Mouse (Mus musculus): ENCODE measurements around the gene Spryd7.
"Not testable (repeated sequence)": the region's sequence is repeated elsewhere in the genome, so short reads cannot be mapped to it uniquely, and the experiment has no call there.

The Spryd7 gene

DNA sequence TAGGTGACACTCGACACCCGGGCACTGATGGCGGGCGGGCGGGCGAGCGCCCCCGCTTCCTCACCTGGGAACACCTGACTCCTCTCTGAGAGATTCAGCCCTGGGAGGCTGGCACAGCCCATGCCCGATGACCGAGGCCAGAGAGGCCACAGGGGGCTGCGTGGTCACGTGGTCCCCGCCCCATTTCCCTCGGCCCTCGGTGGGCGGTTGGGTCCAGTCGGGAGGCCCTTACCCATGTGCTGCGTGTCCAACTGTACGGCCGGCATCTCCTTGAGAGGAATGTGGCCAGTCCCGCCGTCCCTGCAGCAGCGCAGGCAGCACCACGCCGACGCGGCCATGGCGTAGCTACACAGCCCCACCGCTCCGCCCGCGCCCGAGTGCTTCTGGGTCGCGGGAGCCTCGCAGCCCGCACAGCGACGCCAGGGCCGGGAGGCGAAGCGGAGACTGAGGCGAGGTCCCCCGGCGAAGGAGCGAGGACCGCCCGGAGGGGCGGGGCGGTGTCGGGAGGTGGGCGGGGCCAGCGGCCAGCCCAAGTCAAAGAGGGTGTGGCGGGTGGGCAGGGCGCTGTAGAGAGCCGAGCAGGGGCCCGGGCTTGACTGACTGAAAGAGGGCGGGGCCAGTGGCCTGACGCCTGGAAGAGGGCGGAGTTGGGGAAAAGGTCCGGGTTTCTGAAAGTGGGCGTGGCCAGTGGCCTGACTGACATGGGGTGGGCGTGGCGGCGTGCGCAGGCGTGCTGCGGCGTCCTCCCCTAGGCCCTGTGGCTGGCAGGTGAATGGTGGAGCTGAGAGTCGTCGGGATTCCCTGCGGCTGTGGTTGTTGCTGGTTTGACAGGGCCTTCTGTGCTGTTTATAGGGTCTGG lies at the start of gene Spryd7:
Gene Spryd7 (minus strand): TSS at position 598 of the 859 bp plus-strand sequence.
- DNase-seq (ENCODE audit: low read depth): peak; percentile 97

DNA sequence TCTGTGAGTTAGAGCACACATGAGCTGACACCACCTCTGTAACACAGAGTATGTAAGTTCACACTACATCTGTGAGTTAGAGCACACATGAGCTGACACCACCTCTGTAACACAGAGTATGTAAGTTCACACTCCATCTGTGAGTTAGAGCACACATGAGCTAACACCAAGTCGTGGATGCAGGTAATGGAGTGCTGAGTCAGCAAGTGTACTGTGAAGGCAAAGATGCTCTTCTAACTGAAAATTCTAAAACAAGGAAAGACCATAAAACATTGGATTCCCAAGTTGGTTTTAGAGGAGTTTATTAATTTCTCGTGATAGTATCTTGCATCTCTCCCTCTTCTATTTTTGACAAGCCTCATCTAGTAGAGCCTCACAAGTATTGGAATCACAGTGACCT lies 49.4 kb upstream of the Spryd7 start:
- not testable (repeated sequence) for DNase-seq (ENCODE audit: low read depth)

DNA sequence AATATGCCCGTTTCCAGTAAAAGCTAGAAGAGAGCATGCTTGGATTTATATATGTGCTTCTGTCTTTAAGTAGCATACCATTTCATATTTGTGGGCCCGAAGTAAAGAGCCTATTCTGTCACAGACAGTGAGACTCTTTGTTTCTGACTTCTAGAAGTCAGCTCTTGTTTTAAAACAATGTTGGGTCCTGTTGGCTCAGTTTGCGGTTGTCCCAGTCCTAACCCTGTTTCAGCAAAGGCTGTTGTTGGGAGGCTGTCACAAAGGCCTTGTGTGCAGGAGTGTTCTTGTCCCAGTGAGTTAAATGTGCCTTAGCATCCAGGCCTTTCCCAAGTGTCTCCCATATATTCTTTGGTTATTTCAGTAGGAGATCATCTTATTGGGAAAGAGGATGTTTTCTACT lies 47.4 kb upstream of the Spryd7 start:
- no peak for DNase-seq (ENCODE audit: low read depth)

DNA sequence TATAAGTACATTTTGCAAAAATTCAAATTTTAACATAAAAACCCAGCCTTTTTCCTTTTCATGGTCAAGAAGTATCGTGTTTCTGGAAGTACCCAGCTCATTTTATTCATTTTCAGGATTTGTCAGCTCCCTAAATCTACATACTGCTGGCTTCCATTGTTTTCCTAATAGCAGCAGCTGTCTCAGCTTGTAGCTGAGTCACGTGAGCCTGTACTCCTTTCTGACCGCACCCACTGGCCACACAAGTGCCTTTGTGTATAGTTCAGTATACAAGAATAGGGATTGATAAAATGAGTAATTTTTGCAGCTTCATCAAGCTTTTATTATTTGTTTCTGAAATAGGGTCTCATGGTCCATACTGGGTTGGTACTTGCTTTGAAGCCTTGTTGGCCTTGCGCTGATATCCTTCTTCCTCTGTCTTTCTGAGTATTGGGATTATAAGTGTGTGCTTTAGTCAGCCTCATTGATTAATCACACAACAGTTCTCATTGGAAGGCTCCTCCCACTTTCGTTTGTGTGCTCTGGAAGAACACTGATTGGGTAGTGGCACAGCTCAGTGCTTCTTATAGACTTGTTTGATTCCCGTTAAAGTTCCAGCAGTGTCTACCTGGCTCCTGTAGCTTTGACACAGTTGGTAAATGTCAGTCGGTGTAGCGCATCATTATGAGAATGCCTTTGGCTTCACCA lies 46.5 kb upstream of the Spryd7 start:
- DNase-seq (ENCODE audit: low read depth): no peak

DNA sequence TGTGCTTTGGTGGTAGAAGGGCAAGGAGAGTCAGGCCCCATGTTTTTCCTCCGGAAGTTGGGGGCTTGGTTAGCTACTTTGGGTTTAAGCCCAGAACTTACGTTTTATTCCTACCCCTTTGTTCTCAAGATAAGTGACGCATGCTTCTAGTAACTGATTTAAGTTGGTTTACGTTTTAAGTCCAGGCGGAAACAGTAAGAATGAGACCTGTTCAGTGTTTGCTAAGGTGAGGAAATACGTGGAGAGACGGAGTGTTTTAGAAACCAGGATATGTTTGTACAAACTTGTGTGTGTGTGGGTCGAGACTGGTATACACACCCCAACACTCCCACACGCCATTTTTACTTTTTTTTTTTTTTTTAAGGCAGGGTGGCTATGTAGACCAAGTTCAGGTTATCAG lies 44.7 kb upstream of the Spryd7 start:
- DNase-seq (ENCODE audit: low read depth): no peak

DNA sequence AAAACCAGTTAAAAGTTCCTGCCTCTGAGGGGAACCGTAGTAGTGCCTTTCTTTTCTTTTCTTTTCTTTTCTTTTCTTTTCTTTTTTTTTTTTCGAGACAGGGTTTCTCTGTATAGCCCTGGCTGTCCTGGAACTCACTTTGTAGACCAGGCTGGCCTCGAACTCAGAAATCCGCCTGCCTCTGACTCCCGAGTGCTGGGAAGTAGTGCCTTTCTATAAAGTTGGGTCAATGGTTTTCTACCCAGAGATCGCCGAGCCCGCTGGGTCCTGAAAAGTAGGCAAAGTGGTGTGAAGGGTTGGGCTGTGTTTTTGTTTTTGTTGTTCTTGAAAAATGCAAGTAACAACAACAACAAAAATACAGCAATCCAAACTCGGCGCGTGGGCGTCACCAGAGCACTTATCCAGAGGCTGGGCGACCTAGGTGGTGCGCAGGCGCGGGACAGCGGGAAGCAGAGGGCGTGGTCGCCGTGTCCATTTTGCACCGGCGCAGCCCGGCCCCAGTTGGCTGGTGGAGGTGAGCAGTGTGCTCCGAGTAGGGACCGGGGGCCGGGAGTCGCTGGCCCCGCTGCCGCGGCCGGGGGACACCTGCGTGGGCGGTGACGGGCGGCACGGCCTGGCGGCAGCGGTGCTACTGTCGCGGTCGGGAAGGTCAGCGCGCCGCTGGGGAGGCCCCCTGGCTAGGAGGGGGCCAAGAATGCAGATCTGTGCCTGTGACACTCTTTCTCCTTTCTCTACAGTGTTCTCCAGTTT lies 42.5 kb upstream of the Spryd7 start:
- peak; percentile 78 for DNase-seq (ENCODE audit: low read depth)

DNA sequence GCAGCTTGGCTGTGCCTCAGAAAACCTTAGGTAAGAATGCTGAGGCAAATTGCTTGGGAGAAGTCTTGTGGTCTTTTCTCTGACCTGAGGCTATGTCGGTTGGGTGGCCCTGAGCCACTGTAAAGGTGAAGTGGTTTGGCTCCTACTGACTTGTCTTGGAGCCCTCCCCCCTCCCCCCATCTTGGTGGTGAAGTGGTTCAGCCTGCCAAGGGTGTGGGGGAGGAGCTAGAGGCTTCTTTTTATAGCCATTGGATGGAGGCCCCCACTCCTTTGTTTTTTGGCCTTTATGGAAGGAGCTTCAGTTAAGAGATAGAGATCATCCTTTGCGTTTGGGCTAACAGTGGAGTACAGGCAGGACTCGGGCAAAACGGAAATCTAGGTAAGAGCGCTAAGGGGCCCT lies 41.3 kb upstream of the Spryd7 start, which contains the start of gene Trim13:
Gene Trim13 (plus strand): TSS at position 280 of the 400 bp plus-strand sequence.
- DNase-seq (ENCODE audit: low read depth): peak; percentile 46

DNA sequence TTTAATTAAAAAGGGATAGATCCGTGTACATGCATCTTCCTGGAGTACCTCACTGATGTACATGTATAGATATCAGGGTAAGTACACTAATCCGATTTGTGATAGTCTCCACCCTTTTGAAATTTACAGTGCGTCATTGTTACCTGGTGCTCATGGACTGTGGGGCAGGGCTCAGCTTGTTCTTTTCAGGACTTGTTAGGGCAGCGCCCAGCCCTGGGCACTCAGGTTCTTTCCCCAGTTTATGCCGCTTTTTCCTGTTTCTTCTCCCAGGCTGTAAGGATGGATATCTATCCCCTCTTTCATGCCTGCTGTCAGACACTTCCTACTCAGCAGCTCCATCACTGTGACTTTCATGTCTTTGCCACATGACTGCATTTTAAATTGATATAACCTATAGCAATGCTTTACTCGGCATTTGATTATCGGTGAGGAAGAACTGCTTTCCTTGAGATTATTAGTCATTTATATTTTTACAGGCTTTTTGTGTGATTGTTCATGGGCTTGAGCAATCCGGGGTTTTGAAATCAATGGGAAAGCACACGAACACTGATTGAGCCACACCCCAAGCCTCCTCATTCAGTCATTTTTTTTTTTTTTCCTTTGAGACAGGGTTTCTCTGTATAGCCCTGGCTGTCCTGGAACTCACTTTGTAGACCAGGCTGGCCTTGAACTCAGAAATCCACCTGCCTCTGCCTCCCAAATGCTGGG lies 40.2 kb upstream of the Spryd7 start:
- DNase-seq (ENCODE audit: low read depth): no peak

DNA sequence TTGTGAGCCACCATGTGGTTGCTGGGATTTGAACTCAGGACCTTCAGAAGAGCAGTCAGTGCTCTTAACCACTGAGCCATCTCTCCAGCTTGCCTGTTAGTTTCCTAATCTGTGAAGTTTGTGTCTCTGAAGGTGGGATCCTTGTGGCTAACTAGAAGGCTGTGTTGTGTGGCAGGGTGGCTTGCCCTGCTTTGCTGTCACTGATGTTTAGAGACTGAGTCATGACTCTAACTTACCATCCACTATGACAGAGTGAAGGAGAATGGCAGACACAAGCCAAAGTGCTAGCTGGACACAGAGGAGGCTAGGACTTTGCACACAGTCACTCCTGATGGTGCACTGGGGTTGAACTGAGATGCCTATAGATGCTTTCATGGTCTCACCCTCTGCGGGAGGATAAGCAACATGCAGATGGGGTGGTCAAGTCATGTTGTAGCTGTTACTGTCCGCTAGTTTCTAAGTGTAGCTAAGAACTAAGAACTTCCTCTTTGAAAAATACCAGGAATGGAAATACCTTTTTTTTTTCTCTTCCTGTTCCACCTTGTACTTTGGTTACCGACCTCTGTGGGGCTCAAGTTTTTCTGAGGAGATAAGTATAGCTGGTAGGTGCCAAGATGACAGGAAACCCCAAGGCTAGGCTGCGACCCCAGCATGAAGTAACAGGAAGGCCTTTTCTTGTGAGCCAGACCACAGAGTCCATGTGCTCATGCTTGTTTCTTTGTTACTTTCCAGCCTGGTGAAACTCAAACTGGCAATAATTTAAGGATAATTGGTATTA lies 32.8 kb upstream of the Spryd7 start:
- no peak for DNase-seq (ENCODE audit: low read depth)

DNA sequence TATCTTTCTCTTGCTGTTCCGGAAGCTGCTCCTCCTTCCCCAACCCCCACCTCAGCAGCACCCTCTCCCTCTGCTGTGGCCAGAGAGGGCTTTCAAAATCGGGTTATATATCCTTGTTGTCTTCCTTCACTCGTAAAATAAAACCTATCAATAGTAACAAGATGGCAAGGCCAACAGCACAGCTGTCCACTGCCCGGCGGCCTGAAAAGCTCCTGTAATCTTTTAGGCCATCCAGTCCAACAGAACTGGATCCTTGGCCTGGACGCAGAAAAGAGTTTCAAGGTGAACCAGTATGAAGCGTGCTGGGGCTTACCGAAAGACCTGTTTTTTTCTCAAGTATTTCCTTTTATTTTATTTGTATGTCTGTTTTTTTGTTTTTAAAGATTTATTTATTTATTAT lies 19.3 kb upstream of the Spryd7 start:
- DNase-seq (ENCODE audit: low read depth): no peak

DNA sequence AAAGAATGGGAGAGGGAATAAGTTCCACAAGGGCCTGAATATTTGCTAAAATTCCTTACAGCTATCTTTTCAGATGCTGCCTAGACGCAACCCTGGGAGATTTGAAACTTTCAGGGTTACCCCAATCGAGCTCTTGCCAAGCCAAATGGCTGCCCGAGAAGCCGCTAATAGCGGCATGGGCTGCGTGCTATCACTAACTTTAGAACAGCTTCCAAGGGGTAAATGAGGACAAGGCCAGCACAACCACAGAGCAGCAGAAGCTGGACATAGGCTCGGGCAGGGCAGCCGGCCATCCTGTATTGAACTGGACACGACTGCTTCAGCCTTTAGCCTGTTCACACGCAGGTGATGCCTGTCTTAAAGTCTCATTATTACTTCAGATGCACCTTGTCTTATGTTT lies 18.4 kb upstream of the Spryd7 start:
- DNase-seq (ENCODE audit: low read depth): no peak

DNA sequence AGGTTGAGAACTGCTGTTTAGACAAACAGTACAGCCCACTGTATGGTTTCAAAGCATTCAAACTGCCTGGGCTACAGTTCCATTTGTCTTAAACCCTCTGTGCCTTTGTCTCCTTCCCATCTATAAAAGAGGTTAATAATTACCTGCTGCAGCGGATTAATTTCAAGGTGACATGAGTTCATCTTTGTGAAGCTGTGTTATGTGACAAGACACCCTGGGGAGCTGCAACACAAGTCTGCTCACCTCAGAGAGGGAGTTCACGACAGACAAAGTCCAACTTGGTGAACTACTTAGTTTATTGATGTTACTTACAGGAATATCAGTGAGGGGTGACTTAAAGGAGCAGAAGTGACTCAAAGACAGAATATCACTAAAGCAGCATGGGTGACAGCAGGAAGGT lies 15.4 kb upstream of the Spryd7 start:
- DNase-seq (ENCODE audit: low read depth): no peak

DNA sequence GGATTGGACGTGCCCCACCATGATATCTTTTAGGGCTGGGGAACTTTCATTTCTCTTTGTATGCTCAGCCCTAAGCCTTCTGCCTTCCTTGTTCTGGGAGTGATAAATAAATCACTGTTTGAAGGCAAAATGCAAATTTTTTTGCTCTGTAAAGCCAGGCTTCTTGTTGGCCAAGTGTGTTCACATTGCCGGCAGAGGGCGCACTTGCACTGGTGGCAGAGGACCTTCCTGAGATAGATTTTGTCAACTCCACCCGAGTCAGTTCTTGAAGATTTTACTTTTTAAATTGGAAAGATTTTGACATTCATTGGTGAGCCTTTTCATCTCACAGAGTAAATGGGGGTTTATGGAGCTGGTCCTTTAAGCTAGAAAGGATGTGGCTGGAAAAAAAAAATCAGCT lies 14.7 kb upstream of the Spryd7 start:
- peak; percentile 67 for DNase-seq (ENCODE audit: low read depth)

DNA sequence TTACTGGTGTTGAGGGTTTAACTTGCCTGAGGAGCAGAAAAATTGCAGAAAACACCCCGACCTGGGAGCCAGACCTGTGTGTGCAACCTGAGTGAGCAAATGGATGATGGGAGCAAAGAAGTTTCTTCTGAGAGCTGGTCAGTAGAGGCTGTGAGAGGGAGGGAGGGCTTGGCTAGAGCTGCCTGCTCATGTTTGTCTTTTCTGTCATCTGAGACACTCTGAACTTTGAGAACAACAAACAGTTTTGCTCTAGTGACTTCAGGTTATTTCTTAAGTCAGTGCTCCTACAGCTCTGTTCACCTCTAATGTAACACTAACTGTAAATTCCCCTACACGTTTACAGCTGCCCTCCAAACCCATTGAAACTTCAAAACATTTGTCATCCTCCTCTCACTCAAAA lies 12.7 kb upstream of the Spryd7 start:
- DNase-seq (ENCODE audit: low read depth): no peak

DNA sequence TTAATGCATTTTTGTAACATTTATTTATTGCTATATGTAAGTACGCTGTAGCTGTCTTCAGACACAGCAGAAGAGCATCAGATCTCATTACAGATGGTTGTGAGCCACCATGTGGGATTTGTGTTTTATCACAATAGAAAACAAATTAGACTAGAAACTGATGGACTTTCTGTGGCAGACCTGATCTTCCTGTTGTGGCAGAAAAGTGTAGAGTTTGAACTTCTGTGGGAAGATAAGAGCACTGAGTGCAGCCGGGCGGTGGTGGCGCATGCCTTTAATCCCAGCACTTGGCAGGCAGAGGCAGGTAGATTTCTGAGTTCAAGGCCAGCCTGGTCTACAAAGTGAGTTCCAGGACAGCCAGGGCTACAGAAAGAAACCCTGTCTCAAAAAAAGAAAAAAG lies 9.5 kb upstream of the Spryd7 start:
- not testable (repeated sequence) for DNase-seq (ENCODE audit: low read depth)

DNA sequence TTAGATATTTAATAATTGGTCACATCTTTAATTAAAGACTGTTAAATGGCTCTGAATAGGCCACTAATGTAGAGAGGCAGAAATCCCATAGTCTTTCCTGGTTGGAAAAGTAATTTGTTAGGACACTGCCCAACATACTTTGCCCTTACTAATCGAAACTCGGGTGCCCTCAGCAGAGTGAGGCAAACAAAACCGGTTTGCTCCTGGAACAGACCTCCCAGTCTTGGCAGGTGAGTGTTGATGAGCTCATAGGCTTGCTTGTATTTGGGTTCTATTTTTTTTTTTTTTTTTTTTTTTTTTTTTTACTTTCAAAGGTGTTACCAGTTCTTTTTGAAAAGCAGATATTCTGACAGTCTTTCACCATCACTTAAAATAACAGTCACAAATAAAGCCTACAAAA lies 3.2 kb upstream of the Spryd7 start:
- DNase-seq (ENCODE audit: low read depth): no peak

DNA sequence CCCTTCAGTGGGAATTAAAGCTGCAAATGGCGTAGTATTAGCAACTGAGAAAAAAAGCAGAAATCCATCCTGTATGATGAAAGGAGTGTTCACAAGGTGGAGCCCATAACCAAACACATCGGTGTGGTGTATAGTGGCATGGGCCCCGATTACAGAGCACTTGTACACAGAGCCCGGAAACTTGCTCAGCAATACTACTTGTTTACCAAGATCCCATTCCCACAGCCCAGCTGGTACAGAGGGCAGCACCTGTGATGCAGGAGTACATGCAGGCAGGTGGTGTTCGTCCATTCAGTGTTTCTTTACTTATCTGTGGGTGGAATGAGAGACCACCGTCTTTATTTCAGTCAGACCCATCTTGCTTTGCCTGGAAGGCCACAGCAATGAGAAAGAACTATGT lies 2.2 kb upstream of the Spryd7 start:
- no peak for DNase-seq (ENCODE audit: low read depth)

DNA sequence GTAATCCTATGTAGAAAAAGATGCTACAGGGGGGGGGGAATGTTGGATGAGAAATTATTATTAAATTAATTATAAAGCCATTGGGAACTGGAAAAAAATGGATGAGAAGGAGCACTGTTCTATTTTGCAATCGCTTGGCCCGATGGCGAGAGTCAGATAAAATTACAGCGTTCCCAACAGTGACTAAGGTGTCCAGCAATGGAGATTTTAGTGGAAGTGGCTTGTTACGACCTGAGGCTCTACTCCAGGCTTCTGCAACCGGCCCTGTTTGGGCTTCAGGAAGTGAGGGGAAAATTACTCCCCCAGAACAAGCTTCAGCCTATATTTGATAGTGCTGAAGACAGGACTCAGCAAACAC lies 776 bp downstream of the Spryd7 start:
- DNase-seq (ENCODE audit: low read depth): peak; percentile 15

DNA sequence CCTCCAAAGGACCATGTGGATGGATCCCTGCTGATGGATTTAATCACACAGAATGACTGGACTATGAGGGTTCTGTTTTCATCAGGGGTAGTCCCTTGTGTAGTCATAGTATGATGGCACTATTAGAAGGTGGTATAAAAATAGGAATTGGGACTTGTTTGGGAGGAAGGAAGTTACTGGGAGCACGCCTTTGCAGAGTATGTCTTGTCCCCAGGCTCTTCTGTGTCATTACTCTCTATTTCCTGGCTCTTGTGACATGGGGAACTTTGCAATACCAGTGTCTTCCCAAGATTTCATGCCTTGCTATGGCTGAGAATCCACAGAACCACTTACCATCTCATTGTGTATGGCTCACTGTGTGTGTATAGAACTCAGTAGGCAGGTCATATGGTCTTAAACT lies 8.1 kb downstream of the Spryd7 start:
- no peak for DNase-seq (ENCODE audit: low read depth)

DNA sequence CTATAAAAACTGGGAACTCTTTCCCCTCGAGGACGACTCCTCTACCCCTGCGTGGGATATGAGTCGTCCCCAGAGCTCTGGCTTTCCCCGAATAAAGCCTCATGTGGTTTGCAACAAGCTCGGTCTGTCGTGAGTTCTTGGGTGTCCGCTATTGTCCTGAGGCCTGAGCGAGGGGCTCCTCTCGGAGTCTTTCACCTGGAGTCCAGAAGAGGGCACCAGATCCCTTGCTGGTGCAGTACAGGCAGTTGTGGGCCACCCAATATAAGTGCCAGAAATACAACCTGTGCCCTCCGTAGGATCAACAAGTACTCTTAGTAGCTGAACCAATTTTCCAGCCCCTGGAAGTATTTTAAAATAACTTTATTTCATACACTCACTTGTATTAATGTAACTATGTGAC lies 18.9 kb downstream of the Spryd7 start:
- DNase-seq (ENCODE audit: low read depth): not testable (repeated sequence)

DNA sequence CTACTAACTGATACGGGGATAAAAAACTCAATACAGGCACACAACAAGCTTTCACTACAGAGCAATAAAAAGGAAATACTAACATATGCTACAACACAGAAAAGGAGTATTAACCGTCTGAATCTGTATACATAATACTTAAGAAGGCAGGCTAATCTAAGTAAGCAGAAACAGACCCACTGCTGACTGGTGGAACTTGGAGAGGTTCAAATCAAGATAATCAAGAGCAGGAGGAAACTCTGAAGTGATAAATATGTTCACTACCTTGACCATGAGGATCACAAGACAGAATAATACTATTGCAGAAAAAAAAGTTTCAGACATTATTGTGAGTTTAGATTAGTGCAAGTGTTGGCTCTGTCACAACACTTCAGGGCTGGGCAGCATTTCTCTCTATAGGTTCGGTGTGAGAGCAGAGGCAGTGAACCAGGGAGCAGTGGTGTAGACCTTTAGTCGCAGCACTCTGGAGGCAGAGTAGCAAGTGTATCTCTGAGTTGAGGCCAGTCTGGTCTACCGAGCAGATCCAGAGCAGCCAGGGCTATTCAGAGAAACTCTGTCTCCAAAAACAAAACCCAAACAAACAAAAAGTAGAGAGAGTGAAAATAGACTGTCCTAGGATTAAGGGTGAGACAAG lies 19.9 kb downstream of the Spryd7 start:
- DNase-seq (ENCODE audit: low read depth): no peak
